Mouse (Mus musculus): Measurements from ENCODE around the gene Ddx31. TPM values are rescaled to one million over a fixed set of nuclear protein-coding genes. Genes with fewer than 3 reads are reported as not detected.

Ddx31 gene
- polyA plus RNA-seq (2021; fragmentation: Nextera tagmentation) = 2.8 and 2.9 TPM in 2 replicates
- long read RNA-seq, experiment 1, transcript Ddx31-201 (20 exons, 3,271 nt) = major isoform, 12 of 21 reads
- long read RNA-seq, experiment 1, partial matches to known transcripts = 1 of 21 reads
- long read RNA-seq, experiment 1, other reads (novel, unspliced or antisense) = 8 of 21 reads
- long read RNA-seq, experiment 2, partial matches to known transcripts = 2 of 6 reads
- long read RNA-seq, experiment 2, other reads (novel, unspliced or antisense) = 1 of 6 reads

DNA sequence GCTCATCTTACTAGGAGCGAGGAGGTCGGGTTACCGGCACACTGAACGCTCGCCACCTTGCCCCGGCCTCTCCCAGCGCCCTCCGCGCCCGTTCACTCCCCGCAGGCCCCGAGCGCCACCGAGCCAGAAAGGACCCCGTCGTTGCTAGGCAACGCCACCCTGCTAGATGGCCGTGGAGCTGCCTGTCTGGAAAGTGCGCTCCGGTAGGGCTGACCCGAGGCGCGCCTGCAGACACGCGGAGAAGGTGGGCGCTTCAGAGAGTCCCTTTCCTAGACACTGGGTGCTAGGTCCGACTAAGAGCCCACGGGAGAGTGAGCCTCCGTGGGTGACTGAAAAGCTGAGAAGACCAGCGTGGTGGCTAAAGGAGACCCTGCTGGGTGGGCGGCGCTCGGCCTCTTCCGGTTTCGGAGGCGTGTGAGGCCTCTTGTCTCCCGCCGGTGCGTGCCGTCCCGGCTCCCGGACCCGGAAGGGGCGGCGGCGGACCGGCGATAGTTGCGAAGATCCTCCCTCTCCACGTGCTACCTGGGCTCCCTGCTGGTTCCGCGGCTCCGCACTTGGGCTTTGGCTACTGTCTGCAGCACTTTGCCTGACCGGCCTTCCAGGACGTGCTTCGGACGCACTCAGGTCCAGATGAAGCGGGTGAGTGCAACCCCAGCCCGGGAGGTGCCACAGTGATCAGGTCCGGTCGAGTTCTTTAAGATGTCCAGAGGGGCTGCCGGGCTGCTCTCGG is at the start of gene Ddx31, which contains the start of gene Gtf3c4:
Ddx31 (plus strand) TSS at position 185 of the 730 bp plus-strand sequence.
Gtf3c4 (minus strand) TSS at position 139 of the 730 bp plus-strand sequence.

DNA sequence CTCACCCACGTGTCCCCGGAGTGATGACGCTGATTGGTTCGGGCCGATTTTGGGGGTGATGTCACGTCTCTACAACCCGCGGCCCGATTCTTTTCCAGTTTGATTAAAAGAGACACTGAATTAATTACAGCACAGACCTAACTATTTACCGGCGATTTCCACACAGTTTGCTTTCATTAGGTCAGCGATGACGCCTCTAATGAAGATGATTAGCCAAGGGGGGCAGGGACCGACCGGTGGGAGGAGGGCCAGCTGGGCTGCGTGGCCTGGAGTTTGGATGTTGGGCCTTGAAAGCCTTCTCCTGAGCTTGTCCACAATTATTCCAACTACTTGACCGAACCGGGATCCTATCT is 76.3 kb downstream of the Ddx31 start, which contains the start of gene Barhl1:
Barhl1 (minus strand) TSS at position 156 of the 353 bp plus-strand sequence.

Other genes with a start within 250 kb of the Ddx31 start
- not detected in 2 replicates for gene Gfi1b, start 218.4 kb upstream of the Ddx31 start, polyA plus RNA-seq (2021; fragmentation: Nextera tagmentation)
- 17.4 and 22.5 TPM in 2 replicates for gene Tsc1, start 199.2 kb upstream of the Ddx31 start, polyA plus RNA-seq (2021; fragmentation: Nextera tagmentation)
- gene Spaca9, start 140.7 kb upstream of the Ddx31 start, polyA plus RNA-seq (2021; fragmentation: Nextera tagmentation) = 1.1 and 1.6 TPM in 2 replicates
- gene Ak8, start 140.2 kb upstream of the Ddx31 start, polyA plus RNA-seq (2021; fragmentation: Nextera tagmentation) = 2.2 and 3.3 TPM in 2 replicates
- gene Gtf3c4, start within 50 bp of the Ddx31 start, polyA plus RNA-seq (2021; fragmentation: Nextera tagmentation) = 2.8 and 5.3 TPM in 2 replicates
- not detected in 2 replicates for gene Barhl1, start 76.3 kb downstream of the Ddx31 start, polyA plus RNA-seq (2021; fragmentation: Nextera tagmentation)
- gene Cfap77, start 214.7 kb downstream of the Ddx31 start, polyA plus RNA-seq (2021; fragmentation: Nextera tagmentation) = 0.18 and 0.35 TPM in 2 replicates
- 2.1 TPM in 2 replicates for gene Ttf1, start 219.9 kb downstream of the Ddx31 start, polyA plus RNA-seq (2021; fragmentation: Nextera tagmentation)